Mouse (Mus musculus) heart, postnatal 0 days (tissue): ENCODE measurements around the gene Gmppa.

Experiments
- CTCF ChIP-seq: IDR thresholded peaks from 2 replicates; pipeline ENCODE4 v1.5.1; 2016; ENCODE audit warnings: antibody characterized with exemption, control low read depth, low read depth
- EP300 ChIP-seq: IDR thresholded peaks from 2 replicates; pipeline ENCODE4 v1.6.1; 2016; ENCODE audit warnings: antibody characterized with exemption, low read depth

DNA sequence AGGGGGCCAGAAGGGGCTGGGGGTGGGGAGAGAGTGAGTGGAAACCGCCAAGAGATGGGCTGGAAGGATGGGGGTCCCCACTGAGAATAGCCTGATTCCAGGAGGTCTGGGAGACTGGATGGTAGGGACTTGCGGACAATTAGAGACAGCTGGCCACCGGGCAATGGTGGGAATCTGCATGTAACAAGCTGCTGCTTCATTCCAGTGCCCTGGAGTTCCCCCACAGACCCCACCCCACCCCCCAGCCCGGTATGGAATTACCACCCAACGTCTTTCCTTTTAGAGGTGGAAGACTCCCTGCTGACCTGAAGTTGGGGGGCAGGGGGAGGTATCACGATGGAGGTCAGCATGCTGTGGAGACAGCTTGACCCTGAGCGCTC, 12.3 kb downstream of the Gmppa start:
- no peak for TF ChIP-seq EP300
- no peak for TF ChIP-seq CTCF
